Mouse (Mus musculus): ENCODE data around the gene Dclk1.

DNA sequence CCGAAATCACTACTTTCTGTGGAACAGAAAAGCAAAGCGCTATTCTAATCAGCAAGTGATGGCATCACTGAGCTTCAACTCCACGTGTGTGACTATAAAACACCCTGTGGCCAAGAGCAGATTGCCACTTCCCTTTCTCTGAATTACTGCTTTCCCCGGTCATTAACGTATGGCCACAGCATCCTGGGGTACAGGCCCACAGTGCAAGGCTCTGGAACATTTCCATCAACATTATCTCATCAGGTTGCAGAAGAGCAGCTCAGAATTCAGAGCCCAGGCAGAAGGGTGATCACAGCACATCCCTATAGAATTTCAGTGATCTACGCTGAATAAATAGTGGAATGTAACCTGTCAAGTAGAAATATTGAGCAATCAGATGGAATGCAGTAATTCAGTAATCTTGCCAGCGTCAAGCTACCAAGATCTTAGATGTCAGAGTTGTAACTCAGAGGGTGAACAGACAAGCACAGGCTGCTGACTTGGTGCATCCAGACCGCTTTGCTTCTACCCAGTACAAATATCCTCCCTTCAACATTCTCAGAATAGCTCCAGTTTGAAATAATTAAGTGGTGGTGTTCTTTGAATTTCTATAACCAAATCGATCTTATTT lies 293.5 kb downstream of the Dclk1 start:
- TF ChIP-seq CTCF (IDR thresholded peaks at IDR 0.05; ENCODE audit: insufficient read depth, low read depth, low read length) (no peak), POLR2A (IDR thresholded peaks at IDR 0.05; ENCODE audit: insufficient read depth, low read depth, low read length) (no peak)
